Mouse (Mus musculus) effector memory CD4-positive, alpha-beta T cell, adult 5 months (primary cell): ENCODE data around the gene Zfp740. TPM values are rescaled to one million over a fixed set of nuclear protein-coding genes. Genes with fewer than 3 reads are reported as not detected.

Source experiments
- polyA plus RNA-seq: library from polyadenylated mRNA; unstranded; fragments of 100-300 nt; shearing (Covaris generic); gene quantifications from one replicate; pipeline ENCODE4 v1.2.1, GENCODE M21; 2017

Zfp740 gene
- 93.1 TPM for polyA plus RNA-seq

GRCm38 (mm10) chr15:102202971-102203834, at the start of gene Zfp740:
Zfp740 (plus strand) TSS chr15:102203249.

GRCm38 (mm10) chr15:102204674-102205505, 1.8 kb downstream of the Zfp740 start, which contains the start of gene Csad:
Csad (minus strand) TSS chr15:102204724.

GRCm38 (mm10) chr15:102231748-102232147, 28.7 kb downstream of the Zfp740 start, which contains the start of gene Itgb7:
Itgb7 (minus strand) TSS chr15:102231944.

GRCm38 (mm10) chr15:102257202-102258075, 54.4 kb downstream of the Zfp740 start, which contains the start of gene Rarg:
Rarg (minus strand) TSS chr15:102257517.

Other genes starting within 250 kb of the Zfp740 start
- gene Krt78, start 249.0 kb upstream of the Zfp740 start, polyA plus RNA-seq = not detected
- gene Krt8, start 198.8 kb upstream of the Zfp740 start, polyA plus RNA-seq = not detected
- not detected for gene Krt18, start 175.1 kb upstream of the Zfp740 start, polyA plus RNA-seq
- gene Eif4b, start 129.5 kb upstream of the Zfp740 start, polyA plus RNA-seq = 90.3 TPM
- 3.1 TPM for gene Tns2, start 102.8 kb upstream of the Zfp740 start, polyA plus RNA-seq
- 42.3 TPM for gene Spryd3, start 67.0 kb upstream of the Zfp740 start, polyA plus RNA-seq
- gene Igfbp6, start 58.9 kb upstream of the Zfp740 start, polyA plus RNA-seq = 0.56 TPM
- 6.2 TPM for gene Soat2, start 52.7 kb upstream of the Zfp740 start, polyA plus RNA-seq
- 9.2 TPM for gene Csad, start 1.5 kb downstream of the Zfp740 start, polyA plus RNA-seq
- gene Itgb7, start 28.7 kb downstream of the Zfp740 start, polyA plus RNA-seq = 974 TPM
- 25.5 TPM for gene Rarg, start 54.3 kb downstream of the Zfp740 start, polyA plus RNA-seq
- gene Gm9918, start 67.3 kb downstream of the Zfp740 start, polyA plus RNA-seq = not detected
- 36.3 TPM for gene Mfsd5, start 76.2 kb downstream of the Zfp740 start, polyA plus RNA-seq
- 0.50 TPM for gene Espl1, start 93.0 kb downstream of the Zfp740 start, polyA plus RNA-seq
- 472 TPM for gene Pfdn5, start 122.9 kb downstream of the Zfp740 start, polyA plus RNA-seq
- gene Myg1, start 128.5 kb downstream of the Zfp740 start, polyA plus RNA-seq = 43.2 TPM
- gene Aaas, start 147.5 kb downstream of the Zfp740 start, polyA plus RNA-seq = 37.0 TPM
- not detected for gene Sp7, start 163.9 kb downstream of the Zfp740 start, polyA plus RNA-seq
- 21.4 TPM for gene Sp1, start 202.9 kb downstream of the Zfp740 start, polyA plus RNA-seq
- 1.2 TPM for gene Amhr2, start 242.1 kb downstream of the Zfp740 start, polyA plus RNA-seq